ENCODE assay signal across 14 mouse cellular contexts in the genomic region with DNA sequence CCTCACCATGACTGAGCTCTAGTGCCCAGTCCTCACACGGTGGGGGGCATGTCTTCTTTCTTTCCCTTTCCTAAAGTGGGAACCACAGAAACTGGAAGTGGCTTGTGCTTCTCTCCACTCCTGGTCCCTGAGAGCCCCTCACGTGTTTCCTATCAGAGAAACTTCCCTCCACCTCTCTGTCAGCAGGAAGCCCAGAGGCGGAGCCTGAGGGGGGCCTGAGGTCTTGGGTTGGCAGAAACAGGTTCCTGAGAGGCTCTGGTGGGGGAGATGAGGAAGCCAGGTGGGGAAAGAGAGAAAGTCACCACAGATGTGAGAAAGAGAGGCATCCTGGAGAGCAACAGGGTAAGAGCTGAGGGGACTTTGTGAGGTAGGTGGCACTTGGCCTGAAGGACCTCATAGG. TPM values are rescaled to one million over a fixed set of nuclear protein-coding genes. Genes with fewer than 3 reads are reported as not detected.
A peak's percentile ranks its signal among the peaks of the same experiment; 100 is the strongest.
DNase-seq lines count a peak whose midpoint lies in the region; ATAC-seq and TF ChIP-seq lines count a peak whose summit lies in the region.
"Had no signal": no experiment of that assay in that cellular context is flagged by ENCODE, and none has a peak within 500 bp of the region (broad histone marks: within the 10 kb centered on the region; RNA-seq: fewer than 3 reads in every experiment).

No protein-coding gene starts in this region.

- H3K79me2 ChIP-seq in CH12.LX (replicated peaks; ENCODE audit: control insufficient read depth, extremely low read depth, insufficient read depth, poor library complexity, severe bottlenecking): no peaks in the 10 kb centered on the region

- in situ Hi-C loops in CH12.LX (cut with MboI; ENCODE audit: low pct_ligation_motif_present, low pct_unique_long_range_greater_than_20kb, low sequenced_read_pairs): loop anchor here (5.0 kb wide), 1 partner anchor 38 kb away; no protein-coding TSS in a partner anchor

- H3K27ac ChIP-seq in CH12.LX (ENCODE audit: insufficient read depth, low read depth): no peak overlapping the region
- no peak overlapping the region for H3K27ac ChIP-seq in forebrain, embryonic 12.5 days
- H3K27ac ChIP-seq: intestine, embryonic 15.5 days; midbrain, embryonic 13.5 days; neural tube, embryonic 15.5 days had no signal

- TF ChIP-seq RAD21 in CH12.LX (IDR thresholded peaks at IDR 0.05; ENCODE audit: low read depth, low read length): no peak

- TF ChIP-seq POLR2A in CH12.LX (IDR thresholded peaks at IDR 0.05; ENCODE audit: low read depth, low read length): no peak

- peak; percentile 41 for DNase-seq in layer of hippocampus, adult 11-12 months (ENCODE audit: low spot score)
- DNase-seq in layer of hippocampus, postnatal 14 days (ENCODE audit: low spot score in 2 of 2): no peak
- peak; percentile 45 for DNase-seq in CH12.LX (ENCODE audit: extremely low read depth)
- DNase-seq in thymus, postnatal 0 days (ENCODE audit: low spot score): peak; percentile 81
- DNase-seq in kidney, postnatal 36 days: no peak
- DNase-seq in gastrocnemius, postnatal 10 days: no peak
- DNase-seq: cerebellum, postnatal 25 days; kidney, postnatal 4 days; lung, embryonic 14.5 days had no signal

- no peak for TF ChIP-seq EP300 in CH12.LX (IDR thresholded peaks at IDR 0.05; ENCODE audit: low read length)

- peaks cover 7 to 32% of the 10 kb centered on the region in 2 experiments for H3K4me1 ChIP-seq in CH12.LX (ENCODE audit: control insufficient read depth in 1 of 2, insufficient read depth in 2 of 2)
- H3K4me1 ChIP-seq in forebrain, embryonic 12.5 days: peaks cover 9% of the 10 kb centered on the region; the same call in 1 of the 2 replicates
- H3K4me1 ChIP-seq: midbrain, embryonic 13.5 days had no signal

- no peak overlapping the region for H3K9ac ChIP-seq in CH12.LX (ENCODE audit: insufficient read depth, low read depth)
- no peak overlapping the region for H3K9ac ChIP-seq in forebrain, embryonic 12.5 days
- H3K9ac ChIP-seq: intestine, embryonic 15.5 days; lung, embryonic 14.5 days; midbrain, embryonic 13.5 days; neural tube, embryonic 15.5 days had no signal

- H3K9me3 ChIP-seq in CH12.LX (replicated peaks; ENCODE audit: low read length): peaks cover 7% of the 10 kb centered on the region
- no peaks in the 10 kb centered on the region for H3K9me3 ChIP-seq in forebrain, embryonic 12.5 days
- H3K9me3 ChIP-seq: intestine, embryonic 15.5 days; midbrain, embryonic 13.5 days; neural tube, embryonic 15.5 days had no signal

- no peaks in the 10 kb centered on the region for H3K27me3 ChIP-seq in CH12.LX (replicated peaks)
- H3K27me3 ChIP-seq in forebrain, embryonic 12.5 days: peaks cover 6% of the 10 kb centered on the region; the same call in 1 of the 2 replicates
- H3K27me3 ChIP-seq: intestine, embryonic 15.5 days; midbrain, embryonic 13.5 days; neural tube, embryonic 15.5 days had no signal

- no peaks in the 10 kb centered on the region for H3K36me3 ChIP-seq in CH12.LX (replicated peaks in 1 of 2; ENCODE audit: control insufficient read depth in 1 of 2, insufficient read depth in 1 of 2, low read length in 1 of 2)
- no peaks in the 10 kb centered on the region for H3K36me3 ChIP-seq in forebrain, embryonic 12.5 days (replicated peaks)
- H3K36me3 ChIP-seq: intestine, embryonic 15.5 days; midbrain, embryonic 13.5 days; neural tube, embryonic 15.5 days had no signal

- WGBS in forebrain, embryonic 12.5 days: 64% methylated on average over 3 of the region's 3 CpGs

- dilution Hi-C loops in CH12.LX (cut with MboI; ENCODE audit: extremely low pct_ligation_motif_present, extremely low pct_unique_long_range_greater_than_20kb, low sequenced_read_pairs): no loop called here

- ATAC-seq in inflammation-experienced regulatory T-cells, adult 6 months: peak; percentile 46
- ATAC-seq in forebrain, embryonic 12.5 days (ENCODE audit: low FRiP score): no peak
- ATAC-seq: intestine, embryonic 15.5 days; midbrain, embryonic 13.5 days had no signal

- H3K4me3 ChIP-seq in CH12.LX (replicated peaks in 1 of 3; ENCODE audit: low read depth in 2 of 3, low read length in 2 of 3, poor library complexity in 1 of 3): no peak overlapping the region
- no peak overlapping the region for H3K4me3 ChIP-seq in forebrain, embryonic 12.5 days (replicated peaks)
- H3K4me3 ChIP-seq: intestine, embryonic 15.5 days; midbrain, embryonic 13.5 days; neural tube, embryonic 15.5 days had no signal

- no peak overlapping the region for H3K4me2 ChIP-seq in CH12.LX (ENCODE audit: insufficient read depth, low read depth, poor library complexity, severe bottlenecking)
- no peak overlapping the region for H3K4me2 ChIP-seq in forebrain, embryonic 12.5 days
- H3K4me2 ChIP-seq: intestine, embryonic 15.5 days; lung, embryonic 14.5 days; midbrain, embryonic 13.5 days; neural tube, embryonic 15.5 days had no signal

- no peak for TF ChIP-seq CTCF in CH12.LX (conservative IDR thresholded peaks at IDR 0.05 in 1 of 2, IDR thresholded peaks at IDR 0.05 in 1 of 2; ENCODE audit: low read depth in 2 of 2, low read length in 2 of 2)

TF ChIP-seq in CH12.LX, 34 proteins besides CTCF, POLR2A, EP300 and RAD21:
- TF ChIP-seq CHD2 (IDR thresholded peaks at IDR 0.05; ENCODE audit: low read length) (no peak), BHLHE40 (IDR thresholded peaks at IDR 0.05; ENCODE audit: low read depth, low read length) (peak; percentile 81), UBTF (IDR thresholded peaks at IDR 0.05; ENCODE audit: low read depth, low read length) (no peak), MAX (IDR thresholded peaks at IDR 0.05; ENCODE audit: low read length) (0 out of 2 replicates have a peak, but pooled peaks have one; percentile 17), IRF4 (IDR thresholded peaks at IDR 0.05; ENCODE audit: low read depth, low read length) (peak; percentile 24; the same call in 1 of the 2 replicates), PAX5 (IDR thresholded peaks at IDR 0.05; ENCODE audit: low read length) (no peak), USF2 (conservative IDR thresholded peaks at IDR 0.05; ENCODE audit: low read depth, low read length) (no peak), SMC3 (IDR thresholded peaks at IDR 0.05; ENCODE audit: low read depth, low read length) (no peak), JUN (IDR thresholded peaks at IDR 0.05; ENCODE audit: insufficient read depth, low read depth, low read length) (no peak), TCF12 (IDR thresholded peaks at IDR 0.05; ENCODE audit: low read depth, low read length) (no peak), JUND (conservative IDR thresholded peaks at IDR 0.05; ENCODE audit: low read depth, low read length) (no peak)

RNA-seq across cellular contexts. Expression of gene Ncoa3, which starts 42.7 kb away (rescaled TPM):
- total RNA-seq in layer of hippocampus, postnatal 14 days (2021): 10 to 100 TPM; 32.0 to 32.6 TPM
- total RNA-seq in CH12.LX (2012; rRNA removed) (17.1 and 19.0 TPM in 2 replicates), CH12.LX (2014; rRNA removed) (11.3 and 13.4 TPM in 2 replicates)
- polyA plus RNA-seq in CH12.LX (2012; ENCODE audit: insufficient read length, low read depth): 21.0 and 21.9 TPM in 2 replicates
- 10 to 100 TPM; 36.0 to 74.1 (median 67.4) TPM for polyA plus RNA-seq in inflammation-experienced regulatory T-cells, adult 6 months (2017; shearing (Covaris generic))
- polyA plus RNA-seq in thymus, postnatal 0 days (2015; fragmentation: Nextera tagmentation; extraction: Ambion mirVana): 18.2 and 20.4 TPM in 2 replicates
- polyA plus RNA-seq in forebrain, embryonic 12.5 days (2016; fragmentation: Nextera tagmentation; extraction: Ambion mirVana): 12.9 and 13.2 TPM in 2 replicates
- total RNA-seq in gastrocnemius, postnatal 10 days (2021): 10 to 100 TPM; 12.2 to 17.2 TPM

RNA-seq across cellular contexts. Expression of gene Zmynd8, which starts 50.9 kb away (rescaled TPM):
- total RNA-seq in layer of hippocampus, postnatal 14 days (2021): 100 to 1,000 TPM; 138 to 143 TPM
- total RNA-seq in CH12.LX (2012; rRNA removed): 34.0 and 35.1 TPM in 2 replicates
- total RNA-seq in CH12.LX (2014; rRNA removed): 29.5 and 33.6 TPM in 2 replicates
- polyA plus RNA-seq in CH12.LX (2012; ENCODE audit: insufficient read length, low read depth): 76.1 and 84.5 TPM in 2 replicates
- 10 to 100 TPM; 43.3 to 65.6 (median 61.9) TPM for polyA plus RNA-seq in inflammation-experienced regulatory T-cells, adult 6 months (2017; shearing (Covaris generic))
- polyA plus RNA-seq in thymus, postnatal 0 days (2015; fragmentation: Nextera tagmentation; extraction: Ambion mirVana): 38.8 and 46.7 TPM in 2 replicates
- 67.6 and 71.5 TPM in 2 replicates for polyA plus RNA-seq in forebrain, embryonic 12.5 days (2016; fragmentation: Nextera tagmentation; extraction: Ambion mirVana)
- total RNA-seq in gastrocnemius, postnatal 10 days (2021): 10 to 100 TPM; 29.6 to 30.4 TPM

Comparison
In these comparisons a context has a peak if more than half of its experiments do, and no peak if none do; other contexts are left out.
1. DNase-seq: peak in layer of hippocampus, adult 11-12 months (single experiment), CH12.LX (single experiment) and thymus, postnatal 0 days (single experiment); none in layer of hippocampus, postnatal 14 days (0 of 2), kidney, postnatal 36 days (0 of 2) and gastrocnemius, postnatal 10 days (single experiment).